Mouse (Mus musculus) C2C12 (cell line): ENCODE data around the gene Ncam1.

Experiments used
- CEBPB ChIP-seq: IDR thresholded peaks from one replicate; pipeline ENCODE4 v1.6.1; 2011; ENCODE audit warnings: low read depth, mild to moderate bottlenecking, control low read depth, moderate library complexity
- CTCF ChIP-seq: IDR thresholded peaks from one replicate; pipeline ENCODE4 v1.5.1; 2011; ENCODE audit not compliant: control insufficient read depth, insufficient read depth, insufficient read length
- MAX ChIP-seq: IDR thresholded peaks from one replicate; pipeline ENCODE4 v1.6.1; 2011; ENCODE audit warnings: mild to moderate bottlenecking, control low read depth
- MYOD1 ChIP-seq: IDR thresholded peaks from one replicate; pipeline ENCODE4 v1.6.1; 2011; ENCODE audit warnings: low read depth; ENCODE audit not compliant: control insufficient read depth, insufficient read length
- MYOG ChIP-seq: IDR thresholded peaks from one replicate; pipeline ENCODE4 v1.6.1; 2011; ENCODE audit not compliant: control insufficient read depth, insufficient read length; ENCODE audit errors: extremely low read depth
- USF1 ChIP-seq: IDR thresholded peaks from one replicate; pipeline ENCODE4 v1.6.1; 2011; ENCODE audit warnings: low read depth, mild to moderate bottlenecking, control low read depth, moderate library complexity

DNA sequence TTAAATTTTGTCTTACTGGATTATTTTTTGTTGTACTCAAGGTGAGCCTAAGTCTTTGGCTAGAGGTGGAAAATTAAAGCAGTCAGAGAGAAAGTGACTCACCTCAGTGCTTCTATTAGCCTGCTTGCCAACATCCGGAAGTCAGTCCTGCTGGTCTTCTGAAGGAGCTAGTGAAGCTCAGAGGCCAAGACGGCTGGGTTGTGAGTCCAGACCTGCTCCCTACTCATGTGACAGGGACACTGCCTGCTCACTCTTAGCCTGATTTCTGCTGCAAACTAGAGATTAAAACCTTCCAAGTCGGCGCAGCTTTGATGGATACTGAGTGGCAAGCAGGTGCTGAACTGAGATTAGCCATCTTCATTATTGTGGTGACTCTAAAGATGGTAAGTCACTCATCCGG lies 65.0 kb downstream of the Ncam1 start:
- no peak for TF ChIP-seq CTCF
- TF ChIP-seq USF1 = no peak
- no peak for TF ChIP-seq MYOG
- TF ChIP-seq MAX = no peak
- TF ChIP-seq CEBPB = no peak
- TF ChIP-seq MYOD1 = no peak
